Mouse (Mus musculus) B cell, adult (primary cell): Measurements from ENCODE around the gene Olfr827. TPM values are rescaled to one million over a fixed set of nuclear protein-coding genes. Genes with fewer than 3 reads are reported as not detected.

Experiments
- total RNA-seq: library from RNA; stranded (reverse); gene quantifications from 4 replicates; pipeline ENCODE4 v1.2.4, GENCODE M21; 2023; ENCODE audit not compliant: inconsistent age

The Olfr827 gene
- total RNA-seq: not detected in 4 replicates

DNA sequence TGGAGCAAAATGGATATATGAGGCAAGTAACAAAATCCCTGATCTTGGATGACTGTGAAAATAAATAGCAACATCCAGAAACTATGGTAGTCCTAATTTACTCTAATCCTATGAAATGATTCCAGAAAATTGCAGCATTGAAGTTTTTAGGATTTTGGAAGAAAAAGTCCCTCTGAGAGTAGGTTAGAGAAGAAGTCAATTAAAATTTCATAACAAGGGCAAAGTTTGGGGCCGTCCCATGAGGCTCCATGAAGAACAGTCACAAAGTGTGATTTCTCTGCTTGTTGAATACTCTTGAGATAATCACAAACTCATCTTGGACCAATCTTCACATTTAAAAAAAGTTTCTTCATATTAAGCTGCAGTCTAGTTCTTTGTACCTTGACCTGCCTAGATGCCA, at the start of gene Olfr827:
Olfr827 (minus strand) TSS at position 101 of the 400 bp plus-strand sequence.

DNA sequence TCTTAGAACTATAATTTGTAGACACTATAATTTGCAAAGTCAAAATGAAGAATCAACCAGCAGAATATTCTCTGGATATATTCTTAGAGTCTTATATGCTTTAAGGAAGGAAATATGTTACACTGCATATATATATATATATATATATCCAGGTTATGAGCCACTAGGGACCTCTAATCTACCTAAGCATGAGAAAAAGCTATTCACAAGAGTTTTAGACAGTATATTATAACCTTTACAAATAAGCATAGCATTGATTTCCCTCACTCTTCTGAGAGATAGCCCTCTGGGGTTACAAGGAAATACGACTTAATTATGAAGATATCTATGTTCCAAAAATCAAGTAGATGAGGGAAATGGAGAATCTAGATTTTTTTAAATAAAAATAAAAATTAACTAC, 30.1 kb downstream of the Olfr827 start, which contains the start of gene Olfr826:
Olfr826 (minus strand) TSS at position 101 of the 400 bp plus-strand sequence.

GRCm38 (mm10) chr10:130166666-130167065, 47.5 kb downstream of the Olfr827 start, which contains the start of gene Olfr825:
TSS of gene Olfr825 (minus strand) at chr10:130166766.

Other genes starting within 250 kb of the Olfr827 start
- gene Olfr819, start 247.1 kb downstream of the Olfr827 start, total RNA-seq: not detected in 4 replicates
- gene Olfr247, start 238.3 kb downstream of the Olfr827 start, total RNA-seq: not detected in 4 replicates
- not detected in 4 replicates for gene Gm10310, start 229.3 kb downstream of the Olfr827 start, total RNA-seq
- gene Olfr820, start 201.8 kb downstream of the Olfr827 start, total RNA-seq: not detected in 4 replicates
- not detected in 4 replicates for gene Olfr821, start 184.1 kb downstream of the Olfr827 start, total RNA-seq
- gene Olfr822, start 143.2 kb downstream of the Olfr827 start, total RNA-seq: not detected in 4 replicates
- gene Olfr823, start 99.0 kb downstream of the Olfr827 start, total RNA-seq: not detected in 4 replicates
- not detected in 4 replicates for gene Olfr824, start 84.4 kb downstream of the Olfr827 start, total RNA-seq
- gene Olfr825, start 47.6 kb downstream of the Olfr827 start, total RNA-seq: not detected in 4 replicates
- not detected in 4 replicates for gene Olfr826, start 30.2 kb downstream of the Olfr827 start, total RNA-seq
- gene Neurod4, start 65.8 kb upstream of the Olfr827 start, total RNA-seq: 0.15 to 0.29 TPM (median 0.18 TPM) in 4 replicates
- gene Tespa1, start 108.5 kb upstream of the Olfr827 start, total RNA-seq: 70.4 to 81.9 TPM (median 78.9 TPM) in 4 replicates
- not detected in 4 replicates for gene Vmn2r84, start 179.9 kb upstream of the Olfr827 start, total RNA-seq
- gene Vmn2r85, start 215.3 kb upstream of the Olfr827 start, total RNA-seq: not detected in 4 replicates
- not detected in 4 replicates for gene Vmn2r86, start 241.6 kb upstream of the Olfr827 start, total RNA-seq